Mouse (Mus musculus) kidney, adult 2 months (tissue): ENCODE results near the gene Abi3bp. TPM values are rescaled to one million over a fixed set of nuclear protein-coding genes. Genes with fewer than 3 reads are reported as not detected.

ENCODE experiments used
- DNase-seq: peaks from one replicate; pipeline ENCODE4 v3.0.0; 2021
- H3K27ac ChIP-seq: fragments of 200-500 bp; 2 replicates; pipeline ENCODE4 v1.5.1; 2012; ENCODE audit warnings: low read depth, low read length, control low read depth, inconsistent platforms; ENCODE audit not compliant: insufficient read depth
- H3K27me3 ChIP-seq: fragments of 200-500 bp; replicated peaks from 2 replicates; pipeline ENCODE4 v1.6.1; 2012; ENCODE audit warnings: mild to moderate bottlenecking, moderate library complexity, low read length, inconsistent platforms; ENCODE audit not compliant: control insufficient read depth, insufficient read depth
- H3K36me3 ChIP-seq: fragments of 200-500 bp; 2 replicates; pipeline ENCODE4 v1.6.1; 2012; ENCODE audit warnings: mild to moderate bottlenecking, moderate library complexity, low read length, inconsistent platforms; ENCODE audit not compliant: control insufficient read depth, insufficient read depth
- H3K4me1 ChIP-seq: fragments of 200-500 bp; 2 replicates; pipeline ENCODE4 v1.6.1; 2011; ENCODE audit warnings: low read length; ENCODE audit not compliant: control insufficient read depth, insufficient read depth
- H3K4me3 ChIP-seq: fragments of 200-500 bp; 2 replicates; pipeline ENCODE4 v1.5.1; 2011; ENCODE audit warnings: mild to moderate bottlenecking, low read depth, low read length, control low read depth; ENCODE audit not compliant: insufficient read depth
- CTCF ChIP-seq: fragments of 200-500 bp; conservative IDR thresholded peaks from 2 replicates; pipeline ENCODE4 v1.5.1; 2011; ENCODE audit warnings: low read depth, mild to moderate bottlenecking, control low read depth, low read length, moderate library complexity, mixed read lengths; ENCODE audit not compliant: insufficient read depth, insufficient read length
- POLR2A ChIP-seq: fragments of 200-500 bp; IDR thresholded peaks from one replicate; pipeline ENCODE4 v1.6.1; 2011; ENCODE audit warnings: low read depth, low read length, control low read depth
- WGBS: fragments of 180-500 bp; shearing (Covaris S2); methylation state at CpG from one replicate; pipeline ENCODE4 v1.1.7; 2018; 5-methylcytosine and 5-hydroxymethylcytosine counted together
- polyA plus RNA-seq: library from polyadenylated mRNA; depleted of rRNA; stranded (reverse); fragments of >200 nt; gene quantifications from 2 replicates; pipeline ENCODE4 v1.2.3, GENCODE M21; 2012

Abi3bp gene
- polyA plus RNA-seq, 1 experiment: 5.2 TPM

- Histone ChIP-seq H3K27me3 (no peaks in the 10 kb centered on the region), H3K4me3 (no peak overlapping the region), H3K36me3 (no peaks in the 10 kb centered on the region; the same call in none of the 2 replicates), H3K4me1 (no peaks in the 10 kb centered on the region), H3K27ac (no peak overlapping the region)
- no peak for DNase-seq
- no peak for TF ChIP-seq CTCF
- TF ChIP-seq POLR2A: no peak
- 79% methylated on average over 8 of the region's 8 CpGs for WGBS
Observed at GRCm38 (mm10) chr16:56681010-56681645, 203.4 kb downstream of the Abi3bp start.

GRCm38 (mm10) chr16:56686747-56687146 is 209.1 kb downstream of the Abi3bp start:
- no peaks in the 10 kb centered on the region for H3K27me3 ChIP-seq
- H3K4me1 ChIP-seq: no peaks in the 10 kb centered on the region
- peaks cover 8% of the 10 kb centered on the region for H3K36me3 ChIP-seq
- WGBS: 87% methylated on average over 5 of the region's 5 CpGs
- no peak overlapping the region for H3K27ac ChIP-seq
- TF ChIP-seq POLR2A: no peak
- TF ChIP-seq CTCF: no peak
- DNase-seq: no peak
- H3K4me3 ChIP-seq: no peak overlapping the region

- DNase-seq: no peak
- Histone ChIP-seq H3K27me3 (no peaks in the 10 kb centered on the region), H3K36me3 (peaks cover 9% of the 10 kb centered on the region), H3K4me3 (no peak overlapping the region), H3K4me1 (no peaks in the 10 kb centered on the region), H3K27ac (no peak overlapping the region)
- no peak for TF ChIP-seq POLR2A
- no peak for TF ChIP-seq CTCF
- 86% methylated on average over 7 of the region's 7 CpGs for WGBS
Observed at GRCm38 (mm10) chr16:56690715-56691114, 213.0 kb downstream of the Abi3bp start.

GRCm38 (mm10) chr16:56696448-56696847 is 218.8 kb downstream of the Abi3bp start:
- Histone ChIP-seq H3K27me3 (no peaks in the 10 kb centered on the region), H3K36me3 (peaks cover 2% of the 10 kb centered on the region), H3K27ac (no peak overlapping the region), H3K4me1 (no peaks in the 10 kb centered on the region), H3K4me3 (no peak overlapping the region)
- TF ChIP-seq CTCF (no peak), POLR2A (no peak)
- 71% methylated on average over 2 of the region's 2 CpGs for WGBS
- no peak for DNase-seq

- WGBS: 86% methylated on average over 3 of the region's 3 CpGs
- no peaks in the 10 kb centered on the region; the same call in none of the 2 replicates for H3K36me3 ChIP-seq
- no peak overlapping the region for H3K4me3 ChIP-seq
- no peak overlapping the region for H3K27ac ChIP-seq
- TF ChIP-seq CTCF (no peak), POLR2A (no peak)
- DNase-seq: no peak
- H3K27me3 ChIP-seq: no peaks in the 10 kb centered on the region
- H3K4me1 ChIP-seq: no peaks in the 10 kb centered on the region
Observed at GRCm38 (mm10) chr16:56700898-56701297, 223.2 kb downstream of the Abi3bp start.

- 77% methylated on average over 3 of the region's 3 CpGs for whole genome bisulfite sequencing
- Histone ChIP-seq H3K36me3 (peaks cover 2% of the 10 kb centered on the region), H3K27me3 (no peaks in the 10 kb centered on the region), H3K27ac (no peak overlapping the region), H3K4me3 (no peak overlapping the region), H3K4me1 (no peaks in the 10 kb centered on the region)
- TF ChIP-seq CTCF: 0 out of 2 replicates have a peak, but pooled peaks have one; percentile 13
- TF ChIP-seq POLR2A: no peak
- DNase-seq: no peak
Observed at GRCm38 (mm10) chr16:56705731-56706130, 228.1 kb downstream of the Abi3bp start.

GRCm38 (mm10) chr16:56710071-56710470 is 232.4 kb downstream of the Abi3bp start:
- TF ChIP-seq CTCF (no peak), POLR2A (no peak)
- Histone ChIP-seq H3K4me1 (no peaks in the 10 kb centered on the region), H3K36me3 (peaks cover 2% of the 10 kb centered on the region), H3K4me3 (no peak overlapping the region), H3K27me3 (no peaks in the 10 kb centered on the region), H3K27ac (no peak overlapping the region)
- WGBS: 78% methylated on average over 3 of the region's 3 CpGs
- DNase-seq: no peak

GRCm38 (mm10) chr16:56715608-56716007 is 237.9 kb downstream of the Abi3bp start:
- Histone ChIP-seq H3K27me3 (no peaks in the 10 kb centered on the region), H3K4me1 (peaks cover 8% of the 10 kb centered on the region; the same call in 1 of the 2 replicates), H3K36me3 (peaks cover under 1% of the 10 kb centered on the region; the same call in 1 of the 2 replicates), H3K27ac (no peak overlapping the region), H3K4me3 (no peak overlapping the region)
- TF ChIP-seq POLR2A (no peak), CTCF (no peak)
- no peak for DNase-seq
- 31% methylated on average over 3 of the region's 3 CpGs for WGBS
